Mouse (Mus musculus): Measurements from ENCODE around the gene Haao. TPM values are rescaled to one million over a fixed set of nuclear protein-coding genes. Genes with fewer than 3 reads are reported as not detected.

Haao gene
- polyA plus RNA-seq (2014; fragmentation: Nextera tagmentation; extraction: Ambion mirVana), result 0.26 and 0.38 TPM in 2 replicates

DNA sequence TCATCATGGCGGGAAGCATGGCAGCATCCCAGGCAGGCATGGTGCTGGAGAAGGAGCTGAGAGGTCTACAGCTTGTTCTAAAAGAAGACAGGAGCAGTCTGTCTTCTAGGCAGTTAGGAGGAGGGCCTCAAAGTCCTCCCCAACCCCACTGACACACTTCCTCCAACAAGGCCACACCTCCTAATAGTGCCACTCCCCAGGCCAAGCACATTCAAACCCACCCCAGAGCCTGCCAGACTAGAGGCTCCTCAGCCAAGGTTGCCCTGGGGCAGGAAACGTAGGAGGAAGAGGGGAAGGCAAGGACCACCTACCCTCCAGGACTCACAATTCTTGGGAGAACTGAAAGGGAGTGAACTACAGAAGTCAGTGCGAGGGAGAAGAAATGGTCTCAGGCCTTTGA lies at the start of gene Haao:
Haao (minus strand) TSS at position 149 of the 400 bp plus-strand sequence.
- ATAC-seq (replicated peaks; ENCODE audit: low FRiP score, low TSS enrichment, low read depth) (no peak), DNase-seq (ENCODE audit: low spot score) (no peak)
- H3K36me3 ChIP-seq (ENCODE audit: control insufficient read depth, insufficient read depth, low read length), result no peaks in the 10 kb centered on the region
- no peak within 1 kb of the TSS for H3K4me3 ChIP-seq (ENCODE audit: low read depth, low read length)
- no peak within 1 kb of the TSS for H3K27ac ChIP-seq (ENCODE audit: low read depth)
- 76% methylated on average over 3 of the region's 3 CpGs for WGBS
- no peaks in the 10 kb centered on the region for H3K9me3 ChIP-seq (ENCODE audit: control insufficient read depth, low read length)
- H3K27me3 ChIP-seq (replicated peaks; ENCODE audit: control insufficient read depth, insufficient read depth, low read length), result no peaks in the 10 kb centered on the region
- H3K9ac ChIP-seq (ENCODE audit: low read length), result no peak within 1 kb of the TSS
- no peaks in the 10 kb centered on the region for H3K4me1 ChIP-seq (replicated peaks; ENCODE audit: control insufficient read depth, insufficient read depth, low read length)
- H3K4me2 ChIP-seq (ENCODE audit: low read length), result no peak within 1 kb of the TSS

DNA sequence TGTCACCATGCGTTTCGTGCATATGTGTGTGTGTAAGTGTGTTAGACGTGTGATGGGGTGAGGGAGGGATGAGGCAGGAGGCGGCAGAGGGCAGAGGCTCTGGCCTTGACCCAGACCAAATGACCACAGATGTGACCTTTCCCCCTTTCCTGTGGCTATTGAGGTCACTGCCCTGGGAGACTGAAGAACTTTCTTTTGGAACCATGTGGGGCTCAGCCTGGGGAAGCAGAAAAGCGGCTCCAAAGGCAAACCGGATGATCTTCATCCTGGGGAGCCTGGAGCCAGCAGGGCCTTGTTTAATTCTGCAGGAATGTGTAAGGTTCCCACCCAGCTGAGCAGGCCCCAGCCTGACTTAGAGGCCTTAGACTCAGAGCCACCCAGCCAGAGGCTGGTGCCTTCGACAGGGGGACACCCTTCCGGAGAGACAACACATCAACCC lies 49.6 kb upstream of the Haao start:
- Histone ChIP-seq H3K27me3 (replicated peaks; ENCODE audit: control insufficient read depth, insufficient read depth, low read length) (no peaks in the 10 kb centered on the region), H3K27ac (ENCODE audit: low read depth) (peak overlapping the region; percentile 84), H3K4me3 (ENCODE audit: low read depth, low read length) (no peak overlapping the region), H3K9ac (ENCODE audit: low read length) (peak overlapping the region; percentile 15; the same call in 1 of the 2 replicates), H3K9me3 (ENCODE audit: control insufficient read depth, low read length) (no peaks in the 10 kb centered on the region), H3K4me1 (replicated peaks; ENCODE audit: control insufficient read depth, insufficient read depth, low read length) (peaks cover 23% of the 10 kb centered on the region), H3K4me2 (ENCODE audit: low read length) (no peak overlapping the region), H3K36me3 (ENCODE audit: control insufficient read depth, insufficient read depth, low read length) (no peaks in the 10 kb centered on the region)
- no peak for ATAC-seq (replicated peaks; ENCODE audit: low FRiP score, low TSS enrichment, low read depth)
- WGBS, result 60% methylated on average over 8 of the region's 8 CpGs
- no peak for DNase-seq (ENCODE audit: low spot score)

DNA sequence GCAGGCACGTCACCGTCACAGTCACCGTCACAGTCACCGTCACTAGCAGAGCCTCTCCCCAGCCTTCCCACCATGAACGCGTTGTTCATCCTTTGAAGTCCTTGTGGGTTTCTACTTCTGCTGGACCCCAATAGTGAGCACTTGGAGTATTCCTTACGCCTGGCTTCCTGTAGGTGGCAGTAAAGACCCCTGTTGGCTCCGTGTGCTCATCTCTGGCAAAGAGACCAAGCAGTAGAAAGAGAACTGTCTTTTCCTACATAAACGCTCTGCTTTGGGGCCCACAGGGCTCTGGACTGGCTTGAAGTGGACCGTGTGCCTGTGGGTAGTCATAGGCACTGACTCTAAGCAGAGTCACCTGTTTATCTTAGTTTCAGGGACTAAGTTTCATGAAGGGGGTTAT lies 49.0 kb upstream of the Haao start:
- no peaks in the 10 kb centered on the region for H3K27me3 ChIP-seq (replicated peaks; ENCODE audit: control insufficient read depth, insufficient read depth, low read length)
- H3K9me3 ChIP-seq (ENCODE audit: control insufficient read depth, low read length), result no peaks in the 10 kb centered on the region
- ATAC-seq (replicated peaks; ENCODE audit: low FRiP score, low TSS enrichment, low read depth) (peak; percentile 56; the same call in 1 of the 2 replicates), DNase-seq (ENCODE audit: low spot score) (peak; percentile 75)
- no peak overlapping the region for H3K4me2 ChIP-seq (ENCODE audit: low read length)
- H3K4me1 ChIP-seq (replicated peaks; ENCODE audit: control insufficient read depth, insufficient read depth, low read length), result peaks cover 28% of the 10 kb centered on the region
- H3K4me3 ChIP-seq (ENCODE audit: low read depth, low read length), result no peak overlapping the region
- H3K9ac ChIP-seq (ENCODE audit: low read length), result no peak overlapping the region
- no peaks in the 10 kb centered on the region for H3K36me3 ChIP-seq (ENCODE audit: control insufficient read depth, insufficient read depth, low read length)
- WGBS, result 22% methylated on average over 10 of the region's 10 CpGs
- H3K27ac ChIP-seq (ENCODE audit: low read depth), result peak overlapping the region; percentile 84

DNA sequence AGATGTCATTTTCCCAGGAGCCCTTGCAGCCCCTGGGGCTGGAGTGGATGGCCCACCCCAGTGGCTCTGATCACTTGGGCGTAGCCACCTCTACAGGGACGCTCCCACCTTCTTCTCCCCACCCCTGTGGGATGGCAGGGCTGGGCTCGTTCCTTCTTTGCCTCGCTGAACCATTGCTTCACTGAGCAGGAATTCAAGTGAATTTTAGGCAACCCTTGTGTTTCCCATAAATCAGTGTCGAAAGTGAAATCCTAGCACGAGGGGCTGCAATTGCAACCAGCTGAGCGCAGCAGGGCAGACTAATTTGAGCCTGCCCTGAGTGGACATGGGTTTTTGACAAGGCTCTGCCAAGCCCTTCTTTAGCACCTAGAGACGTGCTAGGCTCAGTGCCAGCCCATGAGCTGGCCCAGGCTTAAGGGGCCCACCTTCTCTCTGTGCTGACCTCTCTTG lies 47.6 kb upstream of the Haao start:
- ATAC-seq (replicated peaks; ENCODE audit: low FRiP score, low TSS enrichment, low read depth), result no peak
- H3K4me1 ChIP-seq (replicated peaks; ENCODE audit: control insufficient read depth, insufficient read depth, low read length), result peaks cover 41% of the 10 kb centered on the region

DNA sequence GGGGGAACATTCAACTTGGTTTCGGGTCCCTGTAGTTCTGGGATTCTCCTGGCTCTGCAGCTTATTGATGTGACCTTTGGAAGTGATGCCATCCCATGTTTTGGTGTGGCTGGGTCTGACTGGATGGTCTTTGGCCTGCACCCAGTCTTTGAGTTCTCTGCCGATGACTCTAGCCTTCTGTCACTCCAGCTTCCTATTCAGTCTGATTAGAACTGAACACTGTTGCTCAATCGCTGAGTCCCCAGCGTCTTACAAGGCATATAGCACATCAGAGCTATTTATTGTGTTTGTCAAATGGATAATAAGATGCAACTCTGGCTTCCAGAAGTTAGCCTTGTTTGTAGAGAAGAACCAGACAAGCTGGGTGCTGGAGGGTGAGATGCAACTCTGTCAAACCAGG lies 45.4 kb upstream of the Haao start:
- ATAC-seq (replicated peaks; ENCODE audit: low FRiP score, low TSS enrichment, low read depth) (no peak), DNase-seq (ENCODE audit: low spot score) (no peak)
- H3K4me1 ChIP-seq (replicated peaks; ENCODE audit: control insufficient read depth, insufficient read depth, low read length), result peaks cover 44% of the 10 kb centered on the region
- no peaks in the 10 kb centered on the region for H3K27me3 ChIP-seq (replicated peaks; ENCODE audit: control insufficient read depth, insufficient read depth, low read length)
- H3K4me3 ChIP-seq (ENCODE audit: low read depth, low read length), result no peak overlapping the region
- no peaks in the 10 kb centered on the region for H3K36me3 ChIP-seq (ENCODE audit: control insufficient read depth, insufficient read depth, low read length)
- H3K27ac ChIP-seq (ENCODE audit: low read depth), result no peak overlapping the region
- WGBS, result 90% methylated on average over 4 of the region's 4 CpGs
- no peak overlapping the region for H3K4me2 ChIP-seq (ENCODE audit: low read length)
- no peaks in the 10 kb centered on the region for H3K9me3 ChIP-seq (ENCODE audit: control insufficient read depth, low read length)
- no peak overlapping the region for H3K9ac ChIP-seq (ENCODE audit: low read length)

More for the DNA sequence above, 47.6 kb upstream of the Haao start:
- no peak overlapping the region for H3K4me3 ChIP-seq (ENCODE audit: low read depth, low read length)
- peak overlapping the region; percentile 84 for H3K27ac ChIP-seq (ENCODE audit: low read depth)
- H3K4me2 ChIP-seq (ENCODE audit: low read length), result no peak overlapping the region
- no peaks in the 10 kb centered on the region for H3K27me3 ChIP-seq (replicated peaks; ENCODE audit: control insufficient read depth, insufficient read depth, low read length)
- WGBS, result 41% methylated on average over 8 of the region's 8 CpGs
- no peak for DNase-seq (ENCODE audit: low spot score)
- no peaks in the 10 kb centered on the region for H3K9me3 ChIP-seq (ENCODE audit: control insufficient read depth, low read length)
- no peak overlapping the region for H3K9ac ChIP-seq (ENCODE audit: low read length)
- H3K36me3 ChIP-seq (ENCODE audit: control insufficient read depth, insufficient read depth, low read length), result no peaks in the 10 kb centered on the region

DNA sequence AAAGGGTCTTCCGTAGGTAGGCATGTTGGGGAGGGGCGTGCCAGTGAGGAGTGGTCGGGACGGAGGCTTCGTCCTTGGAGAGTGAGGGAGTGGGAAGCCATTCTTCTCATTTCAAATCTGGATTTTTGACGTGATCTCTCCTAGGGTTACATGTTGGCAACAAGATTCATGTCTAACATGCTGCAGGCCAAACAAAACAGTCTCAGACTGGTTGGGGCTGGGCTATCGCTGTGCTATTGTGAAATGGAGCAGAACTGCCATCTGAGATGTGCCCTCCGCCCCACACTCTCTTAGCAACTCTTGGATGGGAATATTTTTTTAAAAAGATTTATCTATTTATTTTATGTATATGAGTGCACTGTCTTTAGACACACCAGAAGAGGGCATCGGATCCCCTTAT lies 44.1 kb upstream of the Haao start:
- H3K4me1 ChIP-seq (replicated peaks; ENCODE audit: control insufficient read depth, insufficient read depth, low read length), result peaks cover 32% of the 10 kb centered on the region
- ATAC-seq (replicated peaks; ENCODE audit: low FRiP score, low TSS enrichment, low read depth) (no peak), DNase-seq (ENCODE audit: low spot score) (no peak)
- H3K27ac ChIP-seq (ENCODE audit: low read depth), result no peak overlapping the region; the same call in 1 of the 2 replicates
- no peaks in the 10 kb centered on the region for H3K36me3 ChIP-seq (ENCODE audit: control insufficient read depth, insufficient read depth, low read length)
- WGBS, result 75% methylated on average over 9 of the region's 9 CpGs
- no peak overlapping the region for H3K9ac ChIP-seq (ENCODE audit: low read length)
- no peak overlapping the region for H3K4me2 ChIP-seq (ENCODE audit: low read length)
- no peaks in the 10 kb centered on the region for H3K9me3 ChIP-seq (ENCODE audit: control insufficient read depth, low read length)
- no peaks in the 10 kb centered on the region for H3K27me3 ChIP-seq (replicated peaks; ENCODE audit: control insufficient read depth, insufficient read depth, low read length)
- no peak overlapping the region for H3K4me3 ChIP-seq (ENCODE audit: low read depth, low read length)

DNA sequence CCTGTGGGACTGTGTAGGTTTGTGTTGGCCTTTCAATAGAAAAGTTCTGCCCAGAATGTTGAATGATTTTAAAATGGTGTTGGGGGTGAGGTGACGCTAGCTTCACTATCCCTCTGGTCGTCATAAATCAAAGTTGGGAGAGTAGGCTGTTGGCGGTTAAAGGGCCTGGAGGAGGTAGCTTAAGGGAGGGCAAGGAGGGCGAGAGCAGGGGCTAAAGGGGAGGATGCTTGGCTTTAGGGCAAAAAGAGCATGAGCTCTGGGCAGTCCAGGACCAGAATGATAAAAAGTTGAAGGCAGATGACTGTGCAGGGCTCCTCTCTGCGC lies 42.6 kb upstream of the Haao start:
- 28% methylated on average over 5 of the region's 5 CpGs for WGBS
- DNase-seq (ENCODE audit: low spot score), result no peak
- H3K4me1 ChIP-seq (replicated peaks; ENCODE audit: control insufficient read depth, insufficient read depth, low read length), result peaks cover 23% of the 10 kb centered on the region
- no peaks in the 10 kb centered on the region for H3K9me3 ChIP-seq (ENCODE audit: control insufficient read depth, low read length)
- no peaks in the 10 kb centered on the region for H3K36me3 ChIP-seq (ENCODE audit: control insufficient read depth, insufficient read depth, low read length)
- H3K27ac ChIP-seq (ENCODE audit: low read depth), result peak overlapping the region; percentile 81
- H3K4me2 ChIP-seq (ENCODE audit: low read length), result no peak overlapping the region
- no peaks in the 10 kb centered on the region for H3K27me3 ChIP-seq (replicated peaks; ENCODE audit: control insufficient read depth, insufficient read depth, low read length)
- ATAC-seq (replicated peaks; ENCODE audit: low FRiP score, low TSS enrichment, low read depth), result no peak
- H3K4me3 ChIP-seq (ENCODE audit: low read depth, low read length), result no peak overlapping the region
- no peak overlapping the region for H3K9ac ChIP-seq (ENCODE audit: low read length)

DNA sequence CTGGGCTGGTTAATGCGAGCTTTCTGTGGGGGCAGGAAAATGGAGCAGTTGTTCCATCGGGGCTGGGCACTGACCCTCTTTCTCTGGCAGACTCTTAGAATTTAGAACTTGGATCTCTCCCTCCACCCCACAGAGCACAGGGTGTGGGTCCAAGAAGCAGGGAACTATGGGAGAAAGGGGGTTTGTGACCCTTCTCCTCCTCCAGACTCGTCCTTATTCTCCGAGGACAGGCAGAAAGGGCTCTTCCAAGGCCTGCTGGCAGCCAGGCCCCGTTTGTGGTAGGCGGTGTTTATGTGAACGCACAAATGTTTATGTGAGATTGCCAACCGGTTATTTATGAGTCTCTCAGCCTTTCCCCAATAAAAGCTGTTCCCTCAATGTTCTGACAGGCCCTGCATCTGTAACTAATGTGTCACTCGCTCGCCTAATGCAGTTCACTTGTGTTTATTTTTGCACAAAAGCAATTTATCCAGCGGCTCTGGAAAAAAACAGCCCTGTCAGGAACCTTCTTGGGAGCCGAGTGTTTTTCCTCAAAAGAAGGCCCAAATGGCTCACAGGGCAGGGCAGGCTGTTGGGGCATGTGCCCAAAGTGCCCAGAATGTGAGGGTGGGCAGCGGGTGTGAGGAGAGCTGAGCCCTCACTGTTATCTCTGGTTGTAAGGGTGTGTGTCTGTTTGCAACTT lies 42.1 kb upstream of the Haao start:
- H3K4me1 ChIP-seq (replicated peaks; ENCODE audit: control insufficient read depth, insufficient read depth, low read length), result peaks cover 21% of the 10 kb centered on the region
- H3K9ac ChIP-seq (ENCODE audit: low read length), result no peak overlapping the region
- H3K36me3 ChIP-seq (ENCODE audit: control insufficient read depth, insufficient read depth, low read length), result no peaks in the 10 kb centered on the region
- no peak overlapping the region for H3K4me3 ChIP-seq (ENCODE audit: low read depth, low read length)
- 22% methylated on average over 13 of the region's 13 CpGs for WGBS
- DNase-seq (ENCODE audit: low spot score), result no peak
- ATAC-seq (replicated peaks; ENCODE audit: low FRiP score, low TSS enrichment, low read depth), result peak; percentile 73
- H3K27me3 ChIP-seq (replicated peaks; ENCODE audit: control insufficient read depth, insufficient read depth, low read length), result no peaks in the 10 kb centered on the region
- H3K4me2 ChIP-seq (ENCODE audit: low read length), result no peak overlapping the region
- no peaks in the 10 kb centered on the region for H3K9me3 ChIP-seq (ENCODE audit: control insufficient read depth, low read length)
- peak overlapping the region; percentile 81 for H3K27ac ChIP-seq (ENCODE audit: low read depth)

DNA sequence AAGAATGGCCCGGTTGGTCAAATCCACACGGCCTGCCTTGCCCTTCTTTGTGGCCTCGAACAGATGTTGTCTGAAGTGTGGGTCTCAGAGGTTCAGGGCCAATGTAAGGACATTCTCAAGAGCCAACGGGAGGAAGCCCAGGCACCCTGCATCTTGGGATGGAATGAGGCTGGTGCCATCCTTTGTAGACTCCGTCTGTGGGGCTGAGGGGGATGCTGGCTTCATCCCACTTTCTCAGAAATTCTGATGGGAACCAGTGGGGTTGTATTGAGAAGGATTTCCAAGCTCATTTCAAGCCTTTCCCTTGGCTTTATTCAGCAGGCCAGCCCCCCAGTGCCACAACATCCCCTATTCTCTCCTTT lies 41.5 kb upstream of the Haao start:
- no peaks in the 10 kb centered on the region for H3K36me3 ChIP-seq (ENCODE audit: control insufficient read depth, insufficient read depth, low read length)
- DNase-seq (ENCODE audit: low spot score), result no peak
- ATAC-seq (replicated peaks; ENCODE audit: low FRiP score, low TSS enrichment, low read depth), result no peak
- H3K27me3 ChIP-seq (replicated peaks; ENCODE audit: control insufficient read depth, insufficient read depth, low read length), result no peaks in the 10 kb centered on the region
- no peak overlapping the region for H3K9ac ChIP-seq (ENCODE audit: low read length)
- 66% methylated on average over 5 of the region's 5 CpGs for WGBS
- no peaks in the 10 kb centered on the region for H3K9me3 ChIP-seq (ENCODE audit: control insufficient read depth, low read length)
- no peak overlapping the region for H3K4me3 ChIP-seq (ENCODE audit: low read depth, low read length)
- peaks cover 21% of the 10 kb centered on the region for H3K4me1 ChIP-seq (replicated peaks; ENCODE audit: control insufficient read depth, insufficient read depth, low read length)
- H3K27ac ChIP-seq (ENCODE audit: low read depth), result peak overlapping the region; percentile 81
- H3K4me2 ChIP-seq (ENCODE audit: low read length), result no peak overlapping the region

All from intestine, embryonic 14.5 days (tissue).